Mouse (Mus musculus) urinary bladder, postnatal 14 days (tissue): ENCODE measurements at regions not wholly inside any gene's neighbourhood (a gene's known extent, or its start where the extent isn't known, plus 50 kb on each side); places are given as distances from the start of the nearest gene placed in this dataset.

ENCODE experiments used
- DNase-seq: peaks from one replicate; pipeline ENCODE4 v3.0.0; 2021; ENCODE audit warnings: low spot score

- DNase-seq: no peak
Observed at GRCm38 (mm10) chr4:152729421-152729820, 251.8 kb upstream of the Kcnab2 start.

GRCm38 (mm10) chr4:152725881-152726280 lies 248.2 kb upstream of the Kcnab2 start:
- no peak for DNase-seq

DNA sequence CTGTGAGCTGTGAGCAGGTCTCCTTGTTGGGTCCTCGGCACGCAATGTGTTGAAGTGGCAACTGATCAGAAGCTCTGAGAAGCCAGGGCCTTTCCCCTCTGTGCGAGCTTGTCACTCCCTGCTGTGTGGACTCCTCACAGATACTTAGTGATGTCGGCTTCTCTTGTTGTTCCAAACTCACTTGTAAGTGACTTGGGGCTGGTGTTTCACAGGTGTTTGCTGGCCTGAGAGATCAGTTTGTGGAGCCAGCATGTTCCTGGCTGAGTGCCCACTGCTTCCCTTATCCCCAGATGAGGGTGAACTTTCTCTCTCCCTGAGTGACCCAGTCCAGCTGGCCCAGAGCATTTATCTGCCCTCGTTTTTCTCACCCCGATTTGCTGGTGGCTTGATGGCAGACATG lies 247.8 kb upstream of the Kcnab2 start:
- no peak for DNase-seq

DNA sequence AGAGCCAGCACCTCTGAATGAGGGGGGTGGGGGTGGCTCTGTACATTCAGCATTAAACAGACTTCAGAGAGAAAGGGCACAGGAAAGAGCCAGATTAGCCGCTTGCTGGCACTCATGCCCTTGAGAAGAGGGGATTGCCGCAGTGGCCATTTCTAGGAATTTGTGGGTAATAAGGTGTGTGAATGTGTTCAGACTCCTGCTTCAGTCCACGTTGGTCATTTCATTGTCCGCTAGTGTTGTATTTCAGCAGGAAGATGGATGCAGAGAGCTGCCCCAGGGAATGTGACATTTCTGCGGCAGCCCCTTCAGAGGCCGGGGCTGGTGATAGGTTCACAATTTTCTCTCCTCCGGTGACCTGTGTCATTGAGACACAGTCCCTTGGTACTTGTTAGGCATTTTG lies 247.1 kb upstream of the Kcnab2 start:
- no peak for DNase-seq

GRCm38 (mm10) chr4:152724026-152724425 lies 246.4 kb upstream of the Kcnab2 start:
- no peak for DNase-seq

- DNase-seq: no peak
Observed at GRCm38 (mm10) chr4:152720528-152720927, 242.9 kb upstream of the Kcnab2 start.

DNA sequence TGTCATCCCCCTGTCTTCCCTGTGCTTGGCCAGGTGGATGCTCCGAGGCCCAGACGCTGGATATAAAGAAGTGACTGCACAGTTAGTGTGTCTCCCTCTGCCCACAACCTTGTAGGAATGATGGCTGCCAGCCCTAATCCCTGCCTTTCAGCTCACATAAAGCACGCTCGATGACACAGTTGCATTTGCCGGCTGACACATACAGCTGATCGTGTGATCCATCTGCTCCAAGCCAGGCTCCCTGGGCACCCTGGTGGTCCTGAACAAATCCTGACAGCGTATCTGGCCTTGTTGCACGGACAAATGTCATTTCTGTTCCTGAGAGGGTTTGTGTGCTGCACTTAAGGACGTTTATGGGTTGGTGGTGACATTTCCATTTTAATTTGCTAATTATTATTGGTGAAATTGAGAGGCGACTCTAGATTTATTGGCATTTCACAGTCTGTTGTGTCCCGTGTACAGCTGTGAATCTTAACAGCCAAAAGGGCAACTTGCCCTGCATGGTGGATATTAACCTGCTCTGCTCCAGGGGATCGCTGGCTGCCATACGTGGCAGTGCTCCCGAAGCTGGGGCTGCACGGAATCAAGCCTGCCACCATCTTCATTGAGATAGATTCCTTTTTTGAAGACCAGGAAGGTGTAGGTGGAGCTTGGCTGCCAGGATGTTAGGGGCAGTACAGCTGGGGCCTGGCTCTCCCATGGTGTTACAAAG lies 241.9 kb upstream of the Kcnab2 start:
- no peak for DNase-seq

GRCm38 (mm10) chr4:152710339-152710738 lies 232.7 kb upstream of the Kcnab2 start:
- DNase-seq: no peak

DNA sequence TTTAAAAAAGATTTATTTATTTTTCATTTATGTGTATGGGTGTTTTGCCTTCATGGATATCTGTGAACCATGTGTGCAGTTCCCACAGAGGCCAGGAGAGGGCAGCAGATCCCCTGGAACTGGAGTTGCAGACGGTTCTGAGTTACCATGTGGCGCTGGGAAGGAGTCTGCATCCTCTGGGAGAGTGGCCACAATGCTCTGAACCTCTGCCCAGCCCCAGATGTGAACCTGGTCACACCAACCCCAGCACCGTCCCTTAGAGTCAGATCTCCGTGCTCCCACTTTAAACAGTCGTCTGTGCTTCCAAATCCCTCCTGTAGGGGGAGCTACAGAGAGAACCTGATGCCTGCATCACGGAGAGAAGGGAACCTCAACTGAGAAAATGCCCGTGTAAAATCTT lies 222.5 kb upstream of the Kcnab2 start:
- no peak for DNase-seq

DNA sequence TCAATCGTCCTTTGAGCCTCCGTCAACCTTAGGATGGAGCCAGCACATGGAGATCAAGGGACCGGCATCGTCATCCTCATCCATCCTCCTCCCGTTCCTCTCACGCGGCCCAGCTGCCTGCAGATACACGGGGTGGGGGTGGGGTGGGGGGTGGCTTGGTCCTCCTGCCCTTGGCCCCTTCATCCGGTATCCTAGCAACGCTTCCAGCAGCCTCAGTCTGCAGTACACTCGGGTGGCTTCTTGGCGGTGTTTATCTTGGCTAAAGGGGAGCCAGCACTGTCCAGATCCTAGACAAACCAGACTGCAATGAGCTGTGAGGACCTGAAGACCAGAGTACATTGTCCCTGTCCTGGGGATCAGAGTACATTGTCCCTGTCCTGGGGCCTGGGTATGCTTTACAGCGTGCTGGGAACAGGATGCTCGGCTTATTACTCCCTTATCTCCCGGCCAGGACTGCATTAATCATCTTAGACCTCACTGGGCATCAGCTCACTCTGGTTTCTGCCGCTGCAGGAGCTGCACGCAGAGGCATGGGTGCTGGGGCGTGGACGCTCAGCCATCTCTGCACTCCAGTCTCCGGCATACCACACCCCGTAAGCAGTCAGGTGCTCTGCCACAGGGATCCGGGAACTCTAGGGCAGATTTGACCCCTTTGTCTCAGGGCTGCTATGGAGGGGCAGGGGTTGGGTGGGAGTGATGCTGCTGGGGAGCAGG lies 219.7 kb upstream of the Kcnab2 start:
- no peak for DNase-seq

DNA sequence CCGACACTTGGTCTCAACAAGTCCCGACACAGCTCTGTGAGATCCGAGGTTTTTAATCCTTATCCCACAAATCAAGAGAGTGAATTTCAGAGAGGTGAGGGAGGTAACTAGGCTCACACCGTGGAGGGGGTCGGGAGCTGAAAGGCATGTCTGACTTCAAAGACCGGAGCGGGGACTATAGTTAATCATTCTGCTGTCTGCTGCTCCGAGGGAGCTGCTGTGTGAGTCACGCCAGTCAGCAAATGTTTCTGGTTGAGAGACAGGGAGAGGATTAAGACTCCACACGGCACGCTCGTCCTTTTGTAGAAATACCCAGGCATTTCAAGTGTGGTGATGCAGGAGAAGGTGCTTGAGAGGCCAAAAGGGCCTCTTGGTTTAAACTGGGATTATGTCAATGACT lies 214.1 kb upstream of the Kcnab2 start:
- no peak for DNase-seq

GRCm38 (mm10) chr4:152691302-152691701 lies 213.6 kb upstream of the Kcnab2 start:
- DNase-seq: no peak

DNA sequence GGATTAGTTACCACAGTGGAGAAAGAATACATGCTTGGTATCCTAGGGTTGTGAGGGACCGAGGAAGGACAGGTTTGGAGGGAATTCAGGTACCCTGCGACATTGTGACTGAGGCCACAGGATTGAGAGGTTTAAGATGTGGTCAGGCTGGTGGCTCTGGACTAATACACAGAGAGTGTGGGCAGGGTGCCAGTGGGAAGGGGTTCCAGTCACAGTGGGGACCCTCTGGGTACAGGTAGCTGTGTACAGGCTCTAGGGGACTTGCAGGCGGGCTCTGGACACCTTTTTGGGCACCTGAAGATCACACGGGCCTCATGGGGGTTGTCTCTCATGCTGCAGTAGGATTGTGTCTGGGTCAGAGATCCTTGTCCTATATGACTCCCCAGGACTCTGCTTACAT lies 213.1 kb upstream of the Kcnab2 start:
- DNase-seq: no peak

GRCm38 (mm10) chr4:152689831-152690230 lies 212.2 kb upstream of the Kcnab2 start:
- no peak for DNase-seq

- no peak for DNase-seq
Observed at GRCm38 (mm10) chr4:152686509-152687081, 208.9 kb upstream of the Kcnab2 start.

DNA sequence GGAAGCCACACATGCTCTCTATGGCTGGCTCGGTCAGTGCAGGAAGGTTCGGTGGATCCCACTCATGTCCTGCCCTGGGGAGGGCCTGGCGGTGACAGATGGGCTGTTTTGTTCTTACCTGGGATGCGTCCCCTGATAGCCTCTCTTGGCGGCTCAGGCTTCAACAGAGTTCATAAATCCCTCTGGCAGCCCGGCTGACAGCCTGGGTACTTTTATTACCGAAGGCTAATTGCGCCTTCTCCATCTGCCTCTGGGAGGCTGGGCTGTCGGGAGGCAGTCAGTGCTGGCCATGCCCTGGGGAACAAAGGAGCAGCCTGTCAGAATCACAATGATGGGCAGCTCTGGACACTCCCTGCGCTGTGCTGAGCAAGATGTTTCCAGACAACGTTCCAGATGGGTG lies 196.5 kb upstream of the Kcnab2 start:
- DNase-seq: no peak

- DNase-seq: no peak
Observed at GRCm38 (mm10) chr4:152663482-152663881, 185.8 kb upstream of the Kcnab2 start.

GRCm38 (mm10) chr4:152663069-152663468 lies 185.4 kb upstream of the Kcnab2 start:
- no peak for DNase-seq

- DNase-seq: no peak
Observed at GRCm38 (mm10) chr4:152662439-152662838, 184.8 kb upstream of the Kcnab2 start.

- DNase-seq: no peak
Observed at GRCm38 (mm10) chr4:152650198-152650597, 172.5 kb upstream of the Kcnab2 start.

GRCm38 (mm10) chr4:152647620-152648019 lies 169.9 kb upstream of the Kcnab2 start:
- DNase-seq: no peak

GRCm38 (mm10) chr4:152647084-152647483 lies 169.4 kb upstream of the Kcnab2 start:
- no peak for DNase-seq

- no peak for DNase-seq
Observed at GRCm38 (mm10) chr4:152637088-152637487, 159.4 kb upstream of the Kcnab2 start.
